Mouse (Mus musculus): ENCODE results near the gene Skil.
"Not testable (repeated sequence)": the region's sequence is repeated elsewhere in the genome, so short reads cannot be mapped to it uniquely, and the experiment has no call there.

Skil gene

DNA sequence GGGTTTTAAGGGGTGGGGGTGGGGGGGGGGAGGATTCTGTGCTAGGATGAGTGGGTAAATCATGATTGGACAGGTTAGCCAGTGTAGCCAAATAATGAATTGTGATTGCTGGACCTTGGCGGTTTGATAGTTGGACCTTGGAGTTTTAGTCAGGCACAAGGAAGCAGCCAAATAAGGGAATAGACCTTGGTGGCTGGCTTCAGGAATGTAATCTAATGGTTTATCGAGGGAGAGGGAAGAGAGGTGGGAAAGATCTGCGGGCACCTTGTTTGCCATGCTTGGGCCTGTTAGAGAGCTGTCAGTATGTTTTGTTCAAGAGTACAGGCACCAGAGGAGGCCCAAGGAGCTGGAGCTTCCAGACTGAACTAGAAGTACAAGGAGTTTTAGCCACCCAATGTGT lies 32.0 kb downstream of the Skil start:
- DNase-seq (ENCODE audit: low spot score in 2 of 2), result no peak

- DNase-seq (ENCODE audit: low spot score in 2 of 2), result no peak
Measured at GRCm38 (mm10) chr3:31129766-31130165, 34.9 kb downstream of the Skil start.

GRCm38 (mm10) chr3:31133664-31134063 lies 38.8 kb downstream of the Skil start:
- DNase-seq (ENCODE audit: low spot score in 2 of 2), result no peak

- no peak for DNase-seq (ENCODE audit: low spot score in 2 of 2)
Measured at GRCm38 (mm10) chr3:31134246-31134645, 39.4 kb downstream of the Skil start.

GRCm38 (mm10) chr3:31134696-31135095 lies 39.8 kb downstream of the Skil start:
- no peak for DNase-seq (ENCODE audit: low spot score in 2 of 2)

DNA sequence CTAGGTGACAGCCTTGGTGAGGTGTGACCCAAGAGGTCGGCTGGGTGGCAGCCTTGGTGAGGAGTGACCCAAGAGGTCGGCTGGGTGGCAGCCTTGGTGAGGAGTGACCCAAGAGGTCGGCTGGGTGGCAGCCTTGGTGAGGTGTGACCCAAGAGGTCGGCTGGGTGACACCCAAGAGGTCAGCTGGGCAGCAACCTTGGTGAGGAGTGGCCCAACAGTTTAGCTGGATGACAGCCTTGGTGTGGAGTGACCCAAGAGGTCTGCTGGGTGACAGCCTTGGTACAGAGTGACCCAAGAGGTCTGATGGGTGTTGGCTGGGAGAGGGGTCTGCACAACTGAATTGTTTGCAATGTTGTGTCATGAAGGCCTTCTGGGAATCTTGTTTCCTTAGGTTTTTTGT lies 41.7 kb downstream of the Skil start:
- DNase-seq (ENCODE audit: low spot score in 2 of 2), result peak in 1 of 2 experiments; percentile 41

DNA sequence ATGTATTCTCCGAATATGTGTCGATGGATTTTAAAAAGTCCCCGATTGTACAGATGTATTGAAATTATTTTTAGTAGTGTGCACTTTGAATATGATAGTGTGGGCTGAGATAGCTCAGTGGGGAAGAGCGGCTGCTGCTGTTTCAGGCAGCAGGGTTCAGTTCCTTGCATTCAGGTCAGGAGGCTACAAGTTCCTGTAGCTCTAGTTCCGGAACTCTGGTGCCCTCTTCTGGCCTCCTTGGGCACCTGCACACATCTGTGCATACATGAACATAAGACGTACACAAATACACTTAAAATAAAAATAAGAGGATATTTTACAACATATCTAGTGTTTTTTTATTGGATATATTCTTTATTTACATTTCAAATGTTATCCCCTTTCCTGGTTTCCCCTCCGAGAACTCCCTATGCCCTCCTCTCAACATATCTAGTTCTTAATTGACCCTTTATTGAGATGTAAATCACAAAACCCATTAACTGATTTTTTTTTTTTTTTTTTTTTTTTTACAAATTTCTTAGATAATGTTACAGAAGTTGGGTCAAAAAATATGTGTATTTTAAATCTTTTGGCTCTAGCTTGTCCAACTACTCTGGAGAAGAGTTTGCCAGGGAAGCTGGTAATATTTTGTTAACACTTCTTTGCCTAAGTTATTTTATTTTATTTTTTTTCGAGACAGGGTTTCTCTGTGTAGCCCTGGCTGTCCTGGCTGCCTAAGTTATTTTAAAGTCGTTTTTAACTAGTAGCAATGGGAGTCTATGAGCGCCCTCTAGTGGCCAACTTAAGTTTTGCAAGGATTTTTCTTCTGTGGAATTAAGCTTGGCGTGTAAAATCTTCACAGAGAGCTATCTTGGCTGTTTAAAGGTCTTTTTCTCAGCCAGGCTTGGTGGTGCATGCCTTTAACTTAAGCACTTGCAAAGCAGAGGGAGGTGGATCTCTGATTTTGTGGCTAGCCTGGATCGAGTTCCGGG lies 43.9 kb downstream of the Skil start:
- DNase-seq (ENCODE audit: low spot score in 2 of 2), result peak; percentile 68 to 75

GRCm38 (mm10) chr3:31141621-31142020 lies 46.8 kb downstream of the Skil start:
- no peak for DNase-seq (ENCODE audit: low spot score in 2 of 2)

DNA sequence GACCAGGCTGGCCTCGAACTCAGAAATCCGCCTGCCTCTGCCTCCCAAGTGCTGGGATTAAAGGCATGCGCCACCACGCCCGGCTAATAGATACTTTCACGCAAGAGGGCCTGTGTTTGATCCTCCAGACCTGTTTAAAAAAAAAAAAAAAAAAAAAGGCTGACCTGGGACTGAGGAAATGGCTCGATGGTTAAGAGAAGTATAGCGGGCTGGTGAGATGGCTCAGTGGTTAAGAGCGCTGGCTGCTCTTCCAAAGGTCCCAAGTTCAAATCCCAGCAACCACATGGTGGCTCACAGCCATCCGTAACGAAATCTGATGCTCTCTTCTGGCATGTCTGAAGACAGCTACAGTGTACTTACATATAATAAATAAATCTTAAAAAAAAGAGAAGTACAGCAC lies 50.4 kb downstream of the Skil start:
- not testable (repeated sequence) for DNase-seq (ENCODE audit: low spot score in 2 of 2)

- DNase-seq (ENCODE audit: low spot score in 2 of 2), result peak; percentile 32 to 61
Measured at GRCm38 (mm10) chr3:31145641-31146290, 50.9 kb downstream of the Skil start.

DNA sequence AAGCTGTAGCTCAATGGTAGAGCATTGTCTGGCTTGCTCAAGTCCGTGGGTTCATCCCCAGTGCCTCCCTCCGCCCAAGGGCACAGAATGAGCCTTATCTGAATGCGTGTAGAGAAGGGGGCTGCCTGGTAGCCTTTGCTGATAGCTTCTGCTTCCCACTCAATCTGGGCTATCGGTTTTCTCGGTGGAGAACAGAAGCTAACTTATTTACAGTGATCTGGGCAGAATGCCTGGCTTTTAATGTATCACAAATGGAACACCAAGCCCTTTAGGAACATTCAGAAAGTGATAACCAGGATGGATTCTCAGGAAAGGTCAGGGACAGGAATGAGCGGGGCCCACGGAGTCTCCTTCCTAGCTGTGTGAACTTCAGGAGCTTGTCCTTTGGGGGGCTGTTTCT lies 53.7 kb downstream of the Skil start:
- no peak for DNase-seq (ENCODE audit: low spot score in 2 of 2)

- no peak for DNase-seq (ENCODE audit: low spot score in 2 of 2)
Measured at GRCm38 (mm10) chr3:31149706-31150105, 54.8 kb downstream of the Skil start, which contains the start of gene Cldn11. TSS of gene Cldn11 (plus strand) at chr3:31149920.

DNA sequence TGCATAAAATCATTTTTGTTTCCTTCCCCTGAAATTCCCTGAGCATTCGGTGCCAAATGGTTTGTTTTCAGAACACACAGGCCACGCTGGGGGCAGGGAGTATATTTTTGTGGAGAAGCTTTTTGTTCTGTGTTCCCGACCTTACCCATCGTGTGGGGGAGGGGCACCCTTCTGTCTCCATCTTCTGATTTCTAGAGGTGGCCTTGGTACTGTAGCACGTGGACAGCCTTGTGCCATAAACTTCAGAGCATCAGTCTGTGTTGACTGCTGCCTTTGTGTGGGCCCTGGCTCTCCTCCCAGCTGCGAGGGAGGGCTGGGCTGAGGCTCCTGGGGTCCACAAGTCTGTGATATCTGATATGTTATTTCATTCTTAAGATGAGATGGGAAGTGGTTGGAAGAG lies 57.2 kb downstream of the Skil start:
- DNase-seq (ENCODE audit: low spot score in 2 of 2), result no peak

DNA sequence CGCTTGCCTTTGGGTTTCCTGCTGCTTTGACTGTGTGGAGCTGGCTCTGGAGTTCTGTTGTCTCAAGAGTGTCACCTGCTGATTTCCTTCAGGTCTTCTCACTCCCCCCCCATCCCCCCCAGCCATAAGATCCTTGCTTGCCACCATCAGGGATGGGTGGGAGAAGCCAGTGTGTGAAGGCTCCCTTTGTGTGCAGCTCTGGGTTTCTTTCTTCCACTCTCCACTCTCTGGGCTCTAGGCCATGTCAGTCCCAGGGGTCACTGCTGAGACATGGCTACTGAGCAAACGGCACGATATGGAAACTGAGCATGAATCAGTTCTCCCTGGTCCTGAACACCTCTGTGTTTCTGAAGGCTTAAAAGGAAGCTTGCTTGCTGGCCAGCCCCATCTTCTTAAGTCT lies 61.3 kb downstream of the Skil start:
- no peak for DNase-seq (ENCODE audit: low spot score in 2 of 2)

- no peak for DNase-seq (ENCODE audit: low spot score in 2 of 2)
Measured at GRCm38 (mm10) chr3:31157776-31158175, 62.9 kb downstream of the Skil start.

DNA sequence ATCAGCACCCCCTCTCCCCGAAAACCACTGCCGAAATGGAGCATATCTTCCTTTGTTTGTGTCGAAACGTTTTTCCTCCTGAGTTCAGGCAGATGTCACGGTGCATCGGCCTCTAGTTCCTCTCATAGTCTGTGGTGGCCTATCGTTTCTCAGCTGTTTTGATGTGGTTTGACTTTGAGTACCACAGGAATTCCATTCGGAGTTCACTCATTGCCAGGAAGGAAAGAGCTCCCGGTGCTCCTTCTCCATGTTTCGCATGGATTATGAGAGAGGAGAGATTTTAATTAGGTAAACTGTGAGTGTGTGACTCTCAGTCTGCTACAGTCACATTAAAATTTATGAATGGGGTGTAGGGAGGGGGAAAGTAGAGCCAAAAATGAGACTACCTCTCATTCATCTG lies 65.2 kb downstream of the Skil start:
- no peak for DNase-seq (ENCODE audit: low spot score in 2 of 2)

DNA sequence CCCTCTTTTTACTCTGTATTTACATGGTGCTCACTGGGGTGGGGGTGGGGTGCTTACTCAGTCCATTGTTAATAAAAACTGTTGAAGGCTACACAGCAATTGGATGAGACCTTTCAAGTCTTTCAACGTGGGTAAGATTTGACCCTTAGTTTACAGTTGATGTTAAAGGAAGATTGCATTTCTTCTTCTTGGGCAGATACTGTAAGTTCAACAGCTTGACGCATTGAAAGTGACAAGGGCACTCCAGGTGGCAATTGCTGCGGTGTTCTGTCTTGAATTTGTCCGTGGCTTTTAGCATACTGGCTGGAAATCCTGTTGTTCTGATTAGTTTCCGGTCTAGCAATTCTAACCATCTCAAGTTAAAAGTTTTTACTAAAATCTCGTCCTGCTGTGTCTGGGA lies 66.5 kb downstream of the Skil start:
- no peak for DNase-seq (ENCODE audit: low spot score in 2 of 2)

DNA sequence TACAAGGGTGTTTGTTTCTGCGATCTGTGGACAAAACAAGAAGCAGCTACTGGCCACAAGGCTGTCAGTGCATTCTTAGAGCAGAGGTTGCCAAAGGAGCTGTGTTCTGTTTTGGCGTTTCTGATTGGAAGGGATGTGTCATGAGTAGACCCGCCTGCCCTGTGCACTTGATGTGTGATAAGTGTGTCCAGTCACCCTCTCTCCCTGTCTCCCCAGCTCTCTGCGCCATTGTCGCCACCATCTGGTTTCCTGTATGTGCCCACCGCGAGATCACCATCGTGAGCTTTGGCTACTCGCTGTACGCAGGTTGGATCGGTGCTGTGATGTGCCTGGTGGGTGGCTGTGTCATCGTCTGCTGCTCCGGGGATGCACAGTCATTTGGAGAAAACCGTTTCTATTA lies 68.0 kb downstream of the Skil start:
- DNase-seq (ENCODE audit: low spot score in 2 of 2), result no peak

- no peak for DNase-seq (ENCODE audit: low spot score in 2 of 2)
Measured at GRCm38 (mm10) chr3:31165803-31166202, 70.9 kb downstream of the Skil start.

GRCm38 (mm10) chr3:31166365-31166871 lies 71.6 kb downstream of the Skil start:
- DNase-seq (ENCODE audit: low spot score in 2 of 2), result no peak
